Mouse (Mus musculus): ENCODE measurements around the gene Mrtfa.

Mrtfa gene

DNA sequence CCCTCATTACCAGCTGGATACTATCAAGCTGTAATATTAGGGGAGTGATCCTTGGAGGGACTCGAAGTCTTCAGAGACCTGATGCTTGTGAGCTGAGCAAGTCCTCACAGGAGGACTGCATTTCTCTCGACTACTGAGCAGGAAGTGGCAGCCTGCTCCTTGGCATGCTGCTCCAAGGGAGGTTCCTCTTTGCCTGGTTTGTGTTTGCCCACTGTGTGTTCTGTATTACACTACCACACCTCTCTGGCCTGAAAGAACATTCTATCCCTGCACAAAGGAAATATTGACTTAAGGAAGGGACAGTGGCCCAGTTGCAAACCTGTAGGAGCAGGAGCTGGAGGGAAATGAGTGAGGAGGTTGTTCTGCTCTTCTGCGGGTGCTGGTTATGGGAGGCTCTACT, 200.8 kb downstream of the Mrtfa start:
- no peak for DNase-seq (ENCODE audit: low spot score in 2 of 2)

DNA sequence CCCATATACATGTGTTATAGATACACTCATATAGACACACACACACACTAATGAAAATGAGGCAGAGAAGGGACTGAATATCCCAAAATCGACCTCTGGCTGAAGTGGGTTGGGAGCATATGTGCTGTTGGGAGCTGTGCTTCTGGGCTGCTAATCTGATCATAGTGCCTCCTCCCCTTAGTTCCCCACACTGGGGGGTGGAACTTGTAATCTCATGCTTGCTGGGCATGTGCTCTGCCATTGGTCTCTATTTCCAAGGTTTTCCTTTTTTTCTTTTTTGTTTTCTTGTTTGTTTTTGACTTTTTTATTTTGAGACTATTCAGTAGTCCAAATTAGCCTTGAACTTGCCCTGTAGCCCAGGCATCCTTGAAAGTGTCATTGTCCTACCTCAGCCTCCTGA, 202.2 kb downstream of the Mrtfa start:
- no peak for DNase-seq (ENCODE audit: low spot score in 2 of 2)

DNA sequence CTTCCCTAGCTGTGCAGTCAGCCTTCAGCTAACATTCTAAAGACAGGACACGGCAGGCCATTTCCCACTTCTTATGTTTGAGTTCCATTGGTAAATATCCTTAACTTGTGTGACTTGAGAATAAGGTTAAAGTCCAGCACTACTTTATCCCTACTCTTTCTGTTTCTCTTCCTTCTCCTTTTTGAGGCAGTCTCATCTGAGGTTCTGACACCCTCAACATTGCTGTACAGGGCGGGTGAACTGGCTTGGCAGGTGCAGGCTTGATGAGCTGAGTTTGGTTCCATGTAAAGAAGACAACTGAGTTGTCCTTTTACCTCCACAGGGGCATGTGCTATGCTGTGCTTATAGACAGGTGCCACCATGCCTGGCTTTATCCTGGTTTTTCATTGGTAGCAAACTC, 207.3 kb downstream of the Mrtfa start:
- no peak for DNase-seq (ENCODE audit: low spot score in 2 of 2)

DNA sequence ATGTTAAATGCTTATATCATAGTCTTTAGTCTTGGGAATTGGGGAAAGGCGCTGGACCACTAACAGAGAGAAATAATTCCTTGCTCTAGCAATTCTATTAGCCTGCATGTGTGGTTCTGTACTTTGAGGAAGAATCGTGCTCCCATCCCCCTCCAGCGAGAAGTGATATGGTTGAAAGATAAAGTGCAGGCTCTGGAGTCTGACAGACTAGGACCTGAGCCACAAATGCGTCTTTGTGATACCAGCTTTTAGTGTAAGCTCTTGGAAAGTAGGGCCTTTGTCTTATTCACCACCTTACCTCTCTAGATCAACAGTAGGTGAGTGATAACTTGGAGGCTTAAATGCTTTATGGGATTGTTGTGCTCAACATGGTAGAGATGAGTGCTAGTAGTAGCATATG, 209.4 kb downstream of the Mrtfa start:
- no peak for DNase-seq (ENCODE audit: low spot score in 2 of 2)

DNA sequence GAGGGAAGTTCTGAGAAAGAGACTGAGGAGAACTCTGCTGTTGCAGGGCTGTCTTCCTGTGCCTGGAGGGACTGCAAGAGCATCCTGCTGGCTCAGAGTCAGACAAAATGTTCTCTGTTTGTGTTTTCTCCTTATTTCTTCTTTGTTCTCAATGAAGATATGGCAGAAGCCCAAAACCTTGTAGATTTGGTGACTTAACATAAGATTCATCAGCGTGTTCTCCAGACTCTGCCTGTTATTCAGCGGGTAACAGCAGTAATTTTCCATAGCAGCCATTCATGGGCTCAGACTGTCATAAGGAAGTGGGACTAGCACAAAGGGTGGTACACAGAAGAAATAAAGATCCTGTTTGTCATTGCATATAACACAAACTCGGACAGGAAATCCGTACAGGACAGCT, 210.9 kb downstream of the Mrtfa start:
- DNase-seq (ENCODE audit: low spot score in 2 of 2), result no peak

DNA sequence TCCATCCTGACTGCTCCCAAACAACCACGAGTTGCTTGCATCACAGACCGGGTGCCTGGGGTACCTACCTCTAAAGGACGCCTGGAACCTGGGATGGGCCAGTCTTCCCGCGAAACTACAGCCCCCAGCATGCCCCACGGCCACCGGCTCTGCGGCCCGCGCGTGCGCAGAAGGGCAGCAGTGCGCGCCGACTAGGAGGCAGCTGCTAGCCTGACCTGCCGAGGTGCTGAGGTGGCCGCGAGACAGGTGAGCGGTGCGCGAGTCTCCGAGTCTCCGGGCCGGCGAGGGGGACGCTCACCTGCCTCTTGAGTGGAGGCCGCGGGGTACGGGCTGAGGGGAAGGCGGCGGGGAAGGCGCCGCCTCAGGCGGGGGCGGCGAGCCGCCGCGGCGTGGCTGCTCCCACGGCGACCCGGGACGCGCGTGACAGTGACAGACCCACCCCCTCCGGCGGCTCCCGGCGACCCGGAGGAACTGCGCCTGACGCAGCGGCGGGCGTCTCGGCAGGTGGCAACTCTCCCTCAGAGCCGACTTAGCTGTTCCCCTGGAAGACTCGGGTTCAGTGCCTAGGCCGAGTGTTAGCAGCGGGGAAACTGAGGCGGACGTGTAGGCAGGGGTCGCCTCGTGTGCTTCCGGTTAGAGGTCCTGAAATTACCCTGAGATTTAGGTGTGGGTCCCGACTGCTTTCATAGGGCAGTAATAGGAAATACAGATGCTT, 212.8 kb downstream of the Mrtfa start, which contains the start of gene Sgsm3:
TSS of gene Sgsm3 (plus strand) at position 146 of the 715 bp plus-strand sequence.
- DNase-seq (ENCODE audit: low spot score in 2 of 2), result peak; percentile 73 to 78

DNA sequence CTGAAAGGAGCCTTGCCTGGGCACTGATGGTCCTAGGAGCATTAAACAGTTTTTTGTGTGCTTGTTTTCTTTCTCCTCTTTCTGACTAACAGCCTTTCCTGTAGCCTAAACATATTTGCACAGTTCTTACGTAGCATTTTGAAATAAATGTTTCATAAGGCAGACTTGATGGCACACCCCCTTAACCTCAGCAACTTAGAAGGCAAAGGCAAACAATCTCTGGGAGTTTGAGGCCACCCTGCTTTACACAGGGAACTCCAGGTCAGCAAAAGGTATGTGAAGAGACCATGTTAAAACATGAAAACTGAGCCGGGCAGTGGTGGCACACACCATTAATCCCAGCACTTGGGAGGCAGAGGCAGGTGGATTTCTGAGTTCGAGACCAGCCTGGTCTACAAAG, 214.9 kb downstream of the Mrtfa start:
- DNase-seq (ENCODE audit: low spot score in 2 of 2), result no peak

DNA sequence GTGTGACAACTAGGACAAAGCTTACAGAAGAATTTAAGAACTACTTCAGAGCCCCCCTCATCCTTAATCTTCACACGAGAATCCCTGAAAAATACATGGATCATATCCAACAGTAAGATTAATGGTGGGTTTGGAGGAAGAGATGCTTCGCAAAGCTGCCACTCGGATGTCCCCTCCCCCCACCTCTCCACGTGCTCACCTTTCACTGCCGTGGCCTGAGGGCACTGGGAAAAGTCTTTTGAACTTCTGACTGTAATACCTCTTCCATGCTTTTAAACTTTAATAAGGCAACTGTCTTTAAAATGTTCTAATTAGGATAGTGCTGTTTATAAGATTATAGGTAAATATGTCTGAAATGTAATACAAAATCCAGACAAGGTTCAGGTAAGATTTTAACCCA, 216.2 kb downstream of the Mrtfa start:
- DNase-seq (ENCODE audit: low spot score in 2 of 2), result no peak

DNA sequence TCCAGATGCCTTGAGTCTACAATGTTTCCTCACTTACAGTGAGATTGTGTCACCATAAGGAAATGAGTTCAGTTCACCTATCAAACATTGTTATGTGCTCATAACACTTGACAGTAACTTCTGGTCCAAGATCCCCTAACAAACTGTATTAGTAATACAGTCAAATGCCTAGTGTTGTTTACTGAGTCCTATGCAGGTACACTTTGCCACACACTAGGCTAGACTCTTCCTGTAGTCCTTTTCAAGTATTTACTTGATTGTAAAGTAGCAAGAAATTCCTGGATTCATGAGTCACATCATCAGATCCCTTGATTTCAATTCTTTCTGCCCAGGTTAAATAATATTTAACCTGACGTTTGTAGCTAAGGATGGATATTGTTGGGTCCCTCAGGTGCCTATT, 221.2 kb downstream of the Mrtfa start:
- DNase-seq (ENCODE audit: low spot score in 2 of 2), result no peak
